Mouse (Mus musculus) neural tube, embryonic 12.5 days (tissue): ENCODE results near the gene Inafm1. TPM values are rescaled to one million over a fixed set of nuclear protein-coding genes. Genes with fewer than 3 reads are reported as not detected.
A peak's percentile ranks its signal among the peaks of the same experiment; 100 is the strongest.

Experiments
- ATAC-seq: fragments of 200-750 bp; cut with Nextera tagmentation; 2 replicates; pipeline ENCODE4 v1.8.0; 2017; ENCODE audit warnings: low read depth, mild to moderate bottlenecking, moderate TSS enrichment, moderate library complexity; ENCODE audit not compliant: low FRiP score
- H3K27ac ChIP-seq: fragments of 300-500 bp; sonication (generic); 2 replicates; pipeline ENCODE4 v1.5.1; 2016
- H3K27me3 ChIP-seq: fragments of 300-500 bp; sonication (generic); replicated peaks from 2 replicates; pipeline ENCODE4 v1.6.1; 2016; ENCODE audit warnings: mild to moderate bottlenecking
- H3K36me3 ChIP-seq: fragments of 300-500 bp; sonication (generic); 2 replicates; pipeline ENCODE4 v1.6.1; 2016; ENCODE audit warnings: mild to moderate bottlenecking
- H3K4me1 ChIP-seq: fragments of 300-500 bp; sonication (generic); 2 replicates; pipeline ENCODE4 v1.6.1; 2016
- H3K4me2 ChIP-seq: fragments of 300-500 bp; sonication (generic); replicated peaks from 2 replicates; pipeline ENCODE4 v1.6.1; 2016; ENCODE audit warnings: mild to moderate bottlenecking
- H3K4me3 ChIP-seq: fragments of 300-500 bp; sonication (generic); 2 replicates; pipeline ENCODE4 v1.5.1; 2016
- H3K9ac ChIP-seq: fragments of 300-500 bp; sonication (generic); 2 replicates; pipeline ENCODE4 v1.6.1; 2016; ENCODE audit warnings: mild to moderate bottlenecking
- H3K9me3 ChIP-seq: fragments of 300-500 bp; sonication (generic); 2 replicates; pipeline ENCODE4 v1.6.1; 2016; ENCODE audit warnings: mild to moderate bottlenecking
- WGBS: fragments of 180-500 bp; shearing (Covaris S2); methylation state at CpG from one replicate; pipeline ENCODE4 v1.1.7; 2016; 5-methylcytosine and 5-hydroxymethylcytosine counted together
- polyA plus RNA-seq: library from polyadenylated mRNA; unstranded; fragments of >200 nt; fragmentation: Nextera tagmentation; extraction: Ambion mirVana; gene quantifications from 2 replicates; pipeline ENCODE4 v1.2.1, GENCODE M21; 2016

Inafm1 gene
- polyA plus RNA-seq, result 27.0 and 28.5 TPM in 2 replicates

DNA sequence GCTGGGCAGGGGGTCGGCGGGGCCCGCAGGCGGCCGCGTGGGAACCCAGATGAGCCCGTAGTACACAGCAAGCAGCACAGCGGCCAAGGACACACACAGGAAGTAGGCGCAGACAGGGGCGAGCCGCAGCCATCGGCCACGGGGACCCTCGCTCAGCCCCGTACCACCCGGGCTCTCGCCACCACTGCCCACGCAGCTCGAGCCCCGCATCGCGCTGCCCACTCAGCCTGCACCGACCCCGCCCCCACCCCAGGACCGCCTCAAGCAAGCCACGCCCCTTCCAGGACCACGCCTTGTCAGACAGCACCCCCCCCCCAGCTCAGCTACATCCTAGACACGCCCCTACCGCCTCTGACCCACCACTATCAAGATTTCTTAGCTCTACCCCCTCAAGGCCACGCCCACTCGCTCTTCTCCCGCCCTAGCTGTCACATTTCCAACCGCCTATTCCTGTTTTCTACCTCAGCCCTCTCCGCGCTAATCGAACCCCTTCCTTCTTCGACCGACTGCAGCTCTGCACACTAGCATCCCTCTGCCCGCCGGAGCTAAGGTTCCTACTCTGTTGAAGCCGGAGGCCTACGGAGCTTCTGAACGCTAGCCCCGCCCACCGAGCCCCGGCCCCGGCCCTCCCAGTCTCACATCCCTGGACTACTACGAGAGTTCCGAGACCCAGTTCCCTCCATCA lies at the start of gene Inafm1:
Inafm1 (minus strand) TSS at position 537 of the 685 bp plus-strand sequence.
- peak within 1 kb of the TSS; percentile 87 for H3K9ac ChIP-seq
- H3K36me3 ChIP-seq, result peaks cover 31% of the 10 kb centered on the region
- H3K4me2 ChIP-seq, result peak within 1 kb of the TSS; percentile 95
- peak within 1 kb of the TSS; percentile 84 for H3K27ac ChIP-seq
- ATAC-seq, result peak; percentile 90
- H3K4me3 ChIP-seq, result peak within 1 kb of the TSS; percentile 76
- H3K27me3 ChIP-seq, result peaks cover 11% of the 10 kb centered on the region; the same call in 1 of the 2 replicates
- WGBS, result under 1% methylated on average over 47 of the region's 49 CpGs
- H3K4me1 ChIP-seq, result peaks cover 25% of the 10 kb centered on the region
- H3K9me3 ChIP-seq, result no peaks in the 10 kb centered on the region

DNA sequence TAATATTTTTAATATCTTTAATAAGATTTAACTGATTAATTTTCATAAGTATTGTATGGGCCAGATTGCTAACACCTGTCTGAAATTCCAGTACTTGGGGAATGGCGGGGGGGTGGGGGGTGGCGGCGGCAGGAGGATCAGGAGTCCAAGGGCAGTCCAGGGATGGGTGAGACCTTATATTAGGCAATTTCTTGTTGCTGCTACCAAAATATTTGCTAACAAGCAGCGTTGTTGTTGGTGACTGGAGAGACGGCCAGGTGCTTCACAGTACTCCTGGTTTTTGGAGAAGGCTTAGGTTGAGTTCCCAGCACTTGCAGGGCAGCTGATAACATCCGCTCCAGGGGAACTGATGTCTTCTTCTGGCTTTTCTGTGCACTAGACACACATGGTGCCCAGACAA lies 47.1 kb upstream of the Inafm1 start:
- Histone ChIP-seq H3K4me1 (no peaks in the 10 kb centered on the region), H3K9me3 (no peaks in the 10 kb centered on the region), H3K27me3 (no peaks in the 10 kb centered on the region), H3K4me2 (no peak overlapping the region), H3K9ac (no peak overlapping the region), H3K36me3 (peaks cover 17% of the 10 kb centered on the region), H3K27ac (no peak overlapping the region), H3K4me3 (no peak overlapping the region)
- WGBS, result 92% methylated on average over 6 of the region's 6 CpGs
- no peak for ATAC-seq

DNA sequence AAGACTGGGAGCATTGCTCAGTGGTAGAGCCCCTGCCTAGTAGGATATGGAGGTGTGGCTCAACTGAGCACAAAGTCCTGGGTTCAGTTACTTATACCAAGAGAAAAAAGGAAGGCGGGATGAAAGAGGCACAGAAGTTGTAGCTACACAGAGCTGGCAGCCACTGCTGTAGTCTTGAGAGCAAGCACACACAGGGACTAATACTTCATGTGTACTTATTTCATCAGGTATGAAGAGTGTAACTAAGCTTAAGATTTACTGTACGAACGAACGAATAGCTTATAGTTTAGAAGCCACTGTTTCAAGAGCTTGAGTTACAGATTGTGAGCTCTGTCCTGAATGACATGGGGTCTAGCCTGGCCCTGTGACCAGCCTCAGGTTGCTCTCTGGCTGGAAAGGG lies 45.8 kb upstream of the Inafm1 start:
- Histone ChIP-seq H3K27me3 (no peaks in the 10 kb centered on the region), H3K4me1 (peaks cover 4% of the 10 kb centered on the region; the same call in 1 of the 2 replicates), H3K4me3 (no peak overlapping the region), H3K36me3 (peaks cover 17% of the 10 kb centered on the region), H3K27ac (no peak overlapping the region), H3K9ac (no peak overlapping the region), H3K9me3 (no peaks in the 10 kb centered on the region), H3K4me2 (no peak overlapping the region)
- ATAC-seq, result no peak
- WGBS, result 96% methylated on average over 4 of the region's 4 CpGs

DNA sequence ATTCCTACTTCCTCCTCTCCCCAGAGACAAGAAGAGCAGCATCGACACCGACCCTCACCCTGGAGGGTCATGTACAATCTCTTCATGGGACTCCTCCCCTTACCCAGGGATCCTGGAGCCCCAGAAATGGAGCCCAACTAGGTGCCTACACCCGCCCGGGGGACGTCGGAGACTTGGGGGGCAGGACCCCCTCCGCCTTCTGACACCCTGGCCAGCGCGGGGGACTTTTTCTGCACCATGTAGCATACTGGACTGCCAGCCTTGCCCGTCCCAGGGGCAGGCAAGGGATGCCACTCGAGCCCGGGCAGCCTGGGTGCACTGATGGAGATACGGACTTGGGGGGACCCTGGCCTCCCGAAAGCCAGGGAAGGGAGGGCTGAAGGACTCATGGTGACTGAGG lies 43.7 kb upstream of the Inafm1 start:
- H3K9me3 ChIP-seq, result no peaks in the 10 kb centered on the region
- 89% methylated on average over 14 of the region's 14 CpGs for WGBS
- H3K27me3 ChIP-seq, result no peaks in the 10 kb centered on the region
- no peak overlapping the region for H3K9ac ChIP-seq
- H3K36me3 ChIP-seq, result peaks cover 12% of the 10 kb centered on the region
- no peak overlapping the region for H3K4me3 ChIP-seq
- H3K27ac ChIP-seq, result no peak overlapping the region
- no peak overlapping the region for H3K4me2 ChIP-seq
- no peak for ATAC-seq
- H3K4me1 ChIP-seq, result peaks cover 21% of the 10 kb centered on the region

DNA sequence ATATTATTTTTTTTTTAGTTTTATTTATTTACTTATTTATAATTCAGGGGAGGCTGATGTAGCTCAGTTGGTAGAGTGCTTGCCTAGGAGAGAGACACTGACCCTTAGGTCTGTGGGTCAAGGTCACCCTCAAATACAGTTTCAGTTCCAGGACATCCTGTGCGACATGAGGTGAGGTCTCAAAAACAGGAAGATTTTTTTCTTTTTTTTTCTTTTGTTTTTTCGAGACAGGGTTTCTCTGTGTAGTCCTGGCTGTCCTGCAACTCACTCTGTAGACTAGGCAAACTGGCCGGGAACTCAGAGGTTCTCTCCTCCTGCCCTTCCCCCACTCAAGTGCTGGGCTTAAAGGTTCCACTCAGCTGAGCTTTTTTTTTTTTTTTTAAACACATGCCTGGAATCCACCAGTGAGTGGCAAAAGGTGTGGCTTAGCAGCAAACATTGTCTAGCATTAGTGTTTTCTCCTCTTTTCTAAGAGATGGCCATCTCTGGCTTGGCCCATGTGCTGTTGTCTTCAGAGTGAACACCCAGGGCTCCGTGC lies 41.9 kb upstream of the Inafm1 start:
- no peak for ATAC-seq
- Histone ChIP-seq H3K4me3 (no peak overlapping the region), H3K27ac (no peak overlapping the region)

DNA sequence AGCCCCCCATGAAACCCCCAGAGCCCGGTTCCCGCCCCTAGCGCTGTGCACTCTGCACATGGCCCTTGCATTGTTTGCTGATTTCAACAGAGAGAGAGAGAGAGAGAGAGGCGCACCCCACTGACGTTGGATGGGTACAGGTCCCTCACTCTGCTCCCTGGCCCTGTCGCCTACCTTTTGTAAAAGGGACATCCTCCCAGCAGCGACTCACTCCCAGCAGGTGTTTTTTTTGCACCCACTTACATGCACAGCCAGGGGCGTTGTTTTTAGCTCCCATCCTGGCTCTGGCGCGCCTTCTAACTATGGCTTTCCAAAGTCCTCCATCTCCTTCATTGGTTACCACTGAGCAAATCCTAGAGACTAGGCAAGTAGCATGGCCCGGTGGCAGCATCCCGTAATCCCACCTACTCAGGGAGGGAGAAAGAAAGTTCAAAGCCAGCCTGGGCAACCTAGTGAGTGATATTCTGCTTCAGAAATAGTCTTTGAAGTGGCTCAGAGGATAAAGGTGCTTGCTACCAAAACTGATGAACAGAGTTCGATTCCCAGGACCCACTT lies 40.9 kb upstream of the Inafm1 start:
- ATAC-seq, result peak; percentile 38; the same call in 1 of the 2 replicates
- Histone ChIP-seq H3K27ac (peak overlapping the region; percentile 93; the same call in 1 of the 2 replicates), H3K36me3 (peaks cover 12% of the 10 kb centered on the region), H3K27me3 (0 out of 2 replicates have a peak, but pooled peaks cover 3% of the 10 kb centered on the region), H3K4me1 (peaks cover 48% of the 10 kb centered on the region), H3K4me2 (peak overlapping the region; percentile 99), H3K4me3 (peak overlapping the region; percentile 80), H3K9ac (peak overlapping the region; percentile 86), H3K9me3 (no peaks in the 10 kb centered on the region)
- WGBS, result 10% methylated on average over 13 of the region's 13 CpGs

More for the DNA sequence above, 41.9 kb upstream of the Inafm1 start:
- peaks cover 39% of the 10 kb centered on the region for H3K4me1 ChIP-seq
- H3K27me3 ChIP-seq, result 0 out of 2 replicates have a peak, but pooled peaks cover 3% of the 10 kb centered on the region
- peaks cover 12% of the 10 kb centered on the region for H3K36me3 ChIP-seq
- H3K9me3 ChIP-seq, result no peaks in the 10 kb centered on the region
- no peak overlapping the region for H3K4me2 ChIP-seq
- H3K9ac ChIP-seq, result no peak overlapping the region
- WGBS, result 74% methylated on average over 4 of the region's 4 CpGs

DNA sequence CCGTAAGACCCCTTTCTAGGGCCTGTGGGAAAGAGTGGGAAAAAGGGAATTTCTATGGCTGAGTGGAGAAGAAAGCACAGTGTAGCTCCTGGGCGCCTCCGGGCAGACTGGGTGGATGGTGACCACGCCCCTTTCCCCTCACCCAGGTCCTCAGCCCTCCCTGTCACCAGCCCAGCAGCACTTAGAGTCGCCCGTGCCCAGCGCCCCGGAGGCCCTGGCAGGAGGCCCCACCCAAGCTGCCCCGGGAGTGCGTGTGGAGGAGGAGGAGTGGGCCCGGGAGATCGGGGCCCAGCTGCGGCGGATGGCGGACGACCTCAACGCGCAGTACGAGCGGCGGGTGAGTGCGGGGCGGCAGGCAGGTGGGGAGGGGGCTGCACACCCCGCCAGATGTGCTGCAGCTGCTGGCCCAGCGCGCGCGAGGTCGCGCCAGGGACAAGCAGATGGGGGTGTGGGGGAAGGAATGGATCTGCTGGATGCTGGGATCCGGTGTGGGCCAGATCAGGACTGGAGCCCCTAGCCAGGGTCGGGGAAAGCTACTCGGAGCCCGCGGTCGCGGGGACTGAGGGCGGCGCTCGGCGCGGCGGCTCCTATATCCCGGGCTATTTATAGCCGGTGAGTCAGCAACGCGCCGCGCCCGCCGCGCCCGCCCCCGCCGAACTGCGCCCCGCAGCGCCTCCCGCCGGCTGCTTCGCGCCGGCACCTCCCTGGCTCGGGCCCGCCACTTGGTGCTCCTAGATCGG lies 40.2 kb upstream of the Inafm1 start:
- Histone ChIP-seq H3K36me3 (peaks cover 12% of the 10 kb centered on the region), H3K27me3 (0 out of 2 replicates have a peak, but pooled peaks cover 3% of the 10 kb centered on the region), H3K27ac (peak overlapping the region; percentile 93), H3K4me2 (peak overlapping the region; percentile 99), H3K9me3 (no peaks in the 10 kb centered on the region), H3K9ac (peak overlapping the region; percentile 86), H3K4me3 (peak overlapping the region; percentile 80), H3K4me1 (peaks cover 53% of the 10 kb centered on the region)
- WGBS, result under 1% methylated on average over 66 of the region's 66 CpGs
- ATAC-seq, result peak; percentile 60

DNA sequence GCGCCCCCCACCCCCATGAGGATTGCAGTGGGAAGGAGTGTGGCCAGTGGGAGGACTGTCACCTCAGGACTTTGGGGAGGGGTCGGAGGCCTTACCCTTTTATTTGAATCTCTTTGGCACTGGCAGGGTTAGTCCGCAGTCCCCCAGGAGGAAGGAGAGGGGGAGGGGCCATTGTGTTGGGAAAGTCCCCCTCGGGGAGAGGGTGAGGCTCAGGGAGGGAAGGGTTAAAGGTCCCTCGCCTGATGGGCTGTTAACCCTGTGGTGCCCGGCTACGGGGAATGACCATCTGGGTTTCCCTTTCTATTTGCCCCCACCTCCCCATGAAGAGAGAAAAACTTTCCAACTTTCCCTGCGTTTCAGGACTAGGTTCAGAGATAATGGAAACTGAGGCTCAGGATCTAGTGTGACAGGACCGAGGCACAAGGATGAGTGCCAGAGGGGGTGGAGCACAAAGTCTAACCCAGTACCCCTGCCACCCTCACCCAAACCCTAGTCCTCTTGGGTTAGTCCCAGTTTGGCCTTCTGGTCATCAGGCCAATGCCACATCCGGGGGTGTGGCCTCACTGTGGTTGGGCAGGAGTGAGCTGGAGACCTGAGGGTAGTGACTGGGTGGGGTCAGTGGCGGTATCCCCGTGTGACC lies 39.4 kb upstream of the Inafm1 start:
- peak overlapping the region; percentile 75 for H3K27ac ChIP-seq
- peaks cover 53% of the 10 kb centered on the region for H3K4me1 ChIP-seq
- peak overlapping the region; percentile 91 for H3K9ac ChIP-seq
- 0 out of 2 replicates have a peak, but pooled peaks cover 3% of the 10 kb centered on the region for H3K27me3 ChIP-seq
- peaks cover 9% of the 10 kb centered on the region for H3K36me3 ChIP-seq
- peak overlapping the region; percentile 80 for H3K4me3 ChIP-seq
- WGBS, result 1% methylated on average over 12 of the region's 12 CpGs
- peak overlapping the region; percentile 99 for H3K4me2 ChIP-seq
- ATAC-seq, result no peak
- H3K9me3 ChIP-seq, result no peaks in the 10 kb centered on the region

DNA sequence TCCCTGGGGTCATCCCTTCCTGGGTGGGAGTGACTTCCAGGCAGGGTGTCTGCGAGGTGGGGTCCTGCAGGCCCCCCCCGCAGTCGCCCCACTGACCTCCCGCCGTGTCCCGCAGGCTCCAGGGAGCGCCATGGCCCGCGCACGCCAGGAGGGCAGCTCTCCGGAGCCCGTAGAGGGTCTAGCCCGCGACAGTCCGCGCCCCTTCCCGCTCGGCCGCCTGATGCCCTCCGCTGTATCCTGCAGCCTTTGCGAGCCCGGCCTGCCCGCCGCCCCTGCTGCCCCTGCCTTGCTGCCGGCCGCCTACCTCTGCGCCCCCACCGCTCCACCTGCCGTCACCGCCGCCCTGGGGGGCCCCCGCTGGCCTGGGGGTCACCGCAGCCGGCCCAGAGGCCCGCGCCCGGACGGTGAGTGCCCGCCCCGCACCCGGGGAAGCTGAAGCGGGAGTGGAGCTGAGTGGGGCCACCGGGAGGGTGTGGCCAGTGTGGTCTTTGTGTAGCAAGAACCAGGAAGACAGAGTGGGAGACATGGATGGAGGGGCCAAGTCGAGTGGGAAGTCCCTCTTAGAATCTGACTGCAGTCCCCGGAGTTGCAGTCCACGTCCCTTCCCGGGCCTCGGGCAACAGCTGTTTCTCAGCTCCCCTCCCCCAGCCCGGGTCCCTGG lies 38.7 kb upstream of the Inafm1 start:
- ATAC-seq, result no peak

DNA sequence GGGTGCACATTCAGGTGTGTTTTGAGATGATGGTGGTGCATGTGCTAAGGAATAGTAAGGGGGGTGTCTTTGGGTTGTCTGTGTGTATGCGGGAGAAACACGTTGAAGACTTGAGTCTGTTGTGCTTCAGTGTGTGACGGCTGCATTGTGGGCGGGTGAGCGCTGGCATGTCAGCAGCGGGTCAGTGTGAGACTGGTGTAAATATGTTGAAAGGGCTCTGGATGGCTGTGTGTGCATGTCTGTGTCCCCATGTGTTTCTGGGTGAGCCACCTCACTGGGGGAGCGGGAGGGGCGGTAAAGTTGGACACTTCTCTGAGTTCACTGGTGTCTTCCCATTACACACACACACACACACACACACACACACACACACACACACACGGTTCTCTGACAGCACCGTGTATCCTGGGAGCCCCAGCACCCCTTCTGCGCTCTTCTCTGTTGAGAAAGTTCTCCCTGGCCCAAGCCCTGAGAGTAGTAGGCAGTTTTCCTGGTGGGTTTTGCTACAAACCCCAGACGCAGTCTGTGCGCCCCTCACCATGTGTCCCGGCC lies 38.1 kb upstream of the Inafm1 start:
- Histone ChIP-seq H3K4me2 (peak overlapping the region; percentile 99), H3K4me3 (peak overlapping the region; percentile 80), H3K27me3 (0 out of 2 replicates have a peak, but pooled peaks cover 3% of the 10 kb centered on the region), H3K4me1 (peaks cover 53% of the 10 kb centered on the region), H3K9me3 (no peaks in the 10 kb centered on the region), H3K36me3 (no peaks in the 10 kb centered on the region), H3K27ac (peak overlapping the region; percentile 75; the same call in 1 of the 2 replicates), H3K9ac (peak overlapping the region; percentile 91)
- under 1% methylated on average over 14 of the region's 14 CpGs for WGBS
- ATAC-seq, result no peak

More for the DNA sequence above, 38.7 kb upstream of the Inafm1 start:
- Histone ChIP-seq H3K9ac (peak overlapping the region; percentile 91), H3K4me3 (peak overlapping the region; percentile 80), H3K36me3 (peaks cover 3% of the 10 kb centered on the region), H3K9me3 (no peaks in the 10 kb centered on the region), H3K4me2 (peak overlapping the region; percentile 99), H3K27me3 (0 out of 2 replicates have a peak, but pooled peaks cover 3% of the 10 kb centered on the region), H3K27ac (peak overlapping the region; percentile 75), H3K4me1 (peaks cover 53% of the 10 kb centered on the region)
- under 1% methylated on average over 44 of the region's 49 CpGs for WGBS
